Mouse (Mus musculus) kidney, adult 2 months (tissue): Measurements from ENCODE around the gene Klhl3.
"Not testable (repeated sequence)": the region's sequence is repeated elsewhere in the genome, so short reads cannot be mapped to it uniquely, and the experiment has no call there.

Experiments
- CTCF ChIP-seq: fragments of 200-500 bp; conservative IDR thresholded peaks from 2 replicates; pipeline ENCODE4 v1.5.1; 2011; ENCODE audit warnings: low read depth, mild to moderate bottlenecking, control low read depth, low read length, moderate library complexity, mixed read lengths; ENCODE audit not compliant: insufficient read depth, insufficient read length
- POLR2A ChIP-seq: fragments of 200-500 bp; IDR thresholded peaks from one replicate; pipeline ENCODE4 v1.6.1; 2011; ENCODE audit warnings: low read depth, low read length, control low read depth

GRCm38 (mm10) chr13:58146603-58147002 lies 33.2 kb upstream of the Klhl3 start:
- not testable (repeated sequence) for TF ChIP-seq POLR2A, CTCF
